Mouse (Mus musculus) testis, postnatal 14 days (tissue): Measurements from ENCODE around the gene Adk.
A peak's percentile ranks its signal among the peaks of the same experiment; 100 is the strongest.

ENCODE experiments used
- DNase-seq: peaks from one replicate; pipeline ENCODE4 v3.0.0; 2021; ENCODE audit warnings: low spot score

Gene Adk

DNA sequence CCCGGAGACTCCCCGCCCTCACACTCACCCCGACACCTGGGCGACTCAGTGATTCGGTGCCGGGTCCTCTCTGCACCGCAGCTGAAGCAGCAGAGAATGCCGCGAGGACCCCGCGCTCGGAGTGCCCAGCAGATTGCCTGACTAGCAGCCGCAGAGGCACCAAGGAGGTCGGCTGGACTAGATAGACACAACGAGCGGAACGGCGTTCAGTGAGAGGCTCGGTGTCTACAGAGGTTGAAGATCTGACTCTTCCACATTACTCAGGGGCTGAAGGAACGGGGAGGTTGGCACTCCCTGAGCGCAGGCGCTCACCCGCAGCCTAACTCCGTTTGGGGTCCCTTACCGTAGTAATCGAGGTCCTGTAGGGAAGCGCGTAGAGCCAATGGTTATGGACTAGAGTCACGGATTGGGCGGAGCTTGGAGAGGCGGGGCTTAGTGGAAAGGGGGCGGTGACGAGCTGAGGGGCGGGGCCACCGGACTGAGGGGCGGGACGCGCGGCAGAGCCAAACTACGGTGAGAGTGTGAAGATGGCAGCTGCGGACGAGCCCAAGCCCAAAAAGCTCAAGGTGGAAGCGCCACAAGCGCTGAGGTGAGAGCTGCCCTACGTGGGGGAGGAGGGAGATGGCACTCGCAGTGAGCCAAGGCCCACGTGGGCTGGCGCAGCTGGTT lies at the start of gene Adk, which contains the start of gene Ap3m1:
Gene Adk (plus strand): TSS at position 463 of the 669 bp plus-strand sequence.
Gene Ap3m1 (minus strand): TSS at position 397 of the 669 bp plus-strand sequence.
- peak; percentile 95 for DNase-seq

DNA sequence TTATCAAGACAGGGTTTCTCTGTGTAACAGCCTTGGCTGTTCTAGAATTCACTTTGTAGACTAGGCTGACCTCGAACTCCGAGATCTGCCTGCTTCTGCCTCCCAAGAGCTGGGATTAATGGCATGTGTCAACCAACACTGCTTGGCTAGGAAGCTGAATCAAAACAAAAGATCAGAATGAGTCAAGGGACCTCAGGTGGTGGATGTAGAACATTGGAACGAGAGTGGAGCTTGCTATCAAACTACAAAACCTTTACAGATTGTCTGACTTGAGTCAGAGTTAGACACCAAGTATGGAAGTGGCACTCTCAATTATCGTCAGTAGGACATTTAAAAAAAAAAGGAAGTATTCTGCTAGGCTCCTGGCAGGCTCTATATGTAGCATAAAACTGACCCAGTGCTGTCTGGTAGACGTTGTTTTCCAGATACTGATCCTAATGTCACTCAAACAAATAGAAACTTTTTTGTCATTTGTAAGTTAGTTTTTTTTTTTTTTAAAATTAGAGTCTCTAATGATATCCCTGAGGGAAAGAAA lies 38.5 kb upstream of the Adk start:
- DNase-seq: no peak

DNA sequence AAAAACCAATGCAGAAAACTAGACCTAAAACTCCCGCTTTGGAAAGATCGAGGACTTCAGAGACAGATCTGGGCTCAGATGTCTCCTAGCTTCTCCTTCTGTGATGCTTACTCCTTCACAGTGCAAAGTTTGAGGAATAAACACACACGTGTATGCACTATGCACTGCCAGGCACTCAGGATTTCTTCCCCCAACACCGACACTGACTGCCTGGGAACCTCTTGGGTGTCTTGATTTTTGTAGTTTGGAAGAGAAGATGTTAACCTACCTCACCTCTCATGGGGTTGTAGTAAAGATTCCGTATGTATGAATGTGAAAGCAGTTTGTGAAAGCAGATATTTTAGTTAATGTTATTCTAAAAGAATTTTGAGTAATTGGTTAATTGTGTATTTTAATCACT lies 34.5 kb upstream of the Adk start:
- no peak for DNase-seq

DNA sequence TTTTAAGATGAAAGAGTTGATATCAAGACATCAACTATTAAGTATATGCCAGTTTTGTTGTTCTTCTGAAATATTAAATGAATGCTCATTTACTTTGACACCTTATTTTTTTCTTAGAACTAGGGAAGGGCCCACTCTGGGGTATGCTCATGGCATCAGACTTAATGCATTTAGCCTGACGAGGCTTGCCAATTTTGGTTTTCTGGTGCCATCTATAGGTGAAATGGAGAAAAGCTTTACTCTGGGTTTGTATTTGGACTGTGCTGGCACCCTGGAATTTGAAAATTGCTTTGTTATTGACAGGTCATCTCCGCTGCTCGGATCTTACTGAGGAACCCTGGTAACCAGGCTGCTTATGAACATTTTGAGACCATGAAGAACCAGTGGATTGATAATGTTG lies 33.4 kb upstream of the Adk start:
- no peak for DNase-seq

DNA sequence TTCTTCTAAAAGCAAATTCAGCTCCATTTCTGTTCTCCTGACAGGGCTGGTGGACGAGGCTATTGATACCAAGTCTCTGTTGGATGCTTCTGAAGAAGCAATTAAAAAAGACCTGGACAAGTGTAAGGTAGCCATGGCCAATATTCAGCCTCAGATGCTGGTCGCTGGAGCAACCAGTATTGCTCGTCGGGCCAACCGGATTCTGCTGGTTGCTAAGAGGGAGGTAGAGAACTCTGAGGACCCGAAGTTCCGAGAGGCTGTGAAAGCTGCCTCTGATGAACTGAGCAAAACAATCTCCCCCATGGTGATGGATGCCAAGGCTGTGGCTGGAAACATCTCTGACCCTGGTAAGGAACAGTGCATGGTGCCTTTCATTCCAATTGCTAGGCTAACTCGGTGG lies 31.9 kb upstream of the Adk start:
- no peak for DNase-seq

DNA sequence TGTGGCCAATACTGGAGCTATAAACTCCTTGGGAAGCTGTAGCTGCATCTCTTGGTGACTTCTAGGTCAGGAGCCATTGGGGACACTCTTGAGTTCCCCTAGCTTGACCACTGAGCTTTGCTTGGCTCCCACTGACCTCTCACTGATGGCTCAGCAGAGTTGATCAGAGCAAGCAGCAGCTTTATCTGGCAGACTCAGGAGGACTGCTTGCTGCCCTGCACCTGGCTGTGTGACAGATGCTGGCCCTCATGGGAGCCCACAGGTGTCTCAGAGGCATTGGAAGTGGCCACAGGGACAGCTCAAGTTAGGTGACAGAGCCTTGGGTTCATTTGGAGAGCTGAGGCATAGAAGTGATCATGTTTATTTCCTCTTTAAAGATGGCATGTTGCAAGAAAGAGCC lies 24.8 kb upstream of the Adk start:
- DNase-seq: no peak

DNA sequence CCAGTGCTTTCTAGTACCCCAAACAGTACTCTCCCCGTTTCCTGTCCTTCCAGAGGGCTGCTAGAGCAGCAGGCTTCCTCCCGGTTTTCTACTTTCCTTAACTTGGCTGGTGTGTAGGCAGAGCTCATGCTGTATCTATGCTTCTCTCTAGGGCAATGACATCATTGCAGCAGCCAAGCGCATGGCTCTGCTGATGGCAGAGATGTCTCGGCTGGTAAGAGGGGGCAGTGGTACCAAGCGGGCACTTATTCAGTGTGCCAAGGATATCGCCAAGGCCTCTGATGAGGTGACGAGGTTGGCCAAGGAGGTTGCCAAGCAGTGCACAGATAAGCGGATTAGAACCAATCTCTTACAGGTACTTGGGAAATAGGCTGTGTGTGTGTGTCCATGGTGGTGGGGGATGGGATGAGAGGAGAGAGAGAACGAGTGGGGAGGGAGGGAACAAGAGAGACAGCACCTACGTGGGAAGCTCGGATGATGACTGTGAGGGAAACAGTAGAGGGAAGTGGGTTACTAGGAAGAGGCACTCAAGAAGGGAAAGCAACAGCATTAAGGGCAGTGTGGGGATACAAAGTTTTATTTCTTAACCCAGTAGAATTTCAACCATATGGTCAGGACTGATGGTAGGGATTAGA lies 23.2 kb upstream of the Adk start:
- DNase-seq: no peak

DNA sequence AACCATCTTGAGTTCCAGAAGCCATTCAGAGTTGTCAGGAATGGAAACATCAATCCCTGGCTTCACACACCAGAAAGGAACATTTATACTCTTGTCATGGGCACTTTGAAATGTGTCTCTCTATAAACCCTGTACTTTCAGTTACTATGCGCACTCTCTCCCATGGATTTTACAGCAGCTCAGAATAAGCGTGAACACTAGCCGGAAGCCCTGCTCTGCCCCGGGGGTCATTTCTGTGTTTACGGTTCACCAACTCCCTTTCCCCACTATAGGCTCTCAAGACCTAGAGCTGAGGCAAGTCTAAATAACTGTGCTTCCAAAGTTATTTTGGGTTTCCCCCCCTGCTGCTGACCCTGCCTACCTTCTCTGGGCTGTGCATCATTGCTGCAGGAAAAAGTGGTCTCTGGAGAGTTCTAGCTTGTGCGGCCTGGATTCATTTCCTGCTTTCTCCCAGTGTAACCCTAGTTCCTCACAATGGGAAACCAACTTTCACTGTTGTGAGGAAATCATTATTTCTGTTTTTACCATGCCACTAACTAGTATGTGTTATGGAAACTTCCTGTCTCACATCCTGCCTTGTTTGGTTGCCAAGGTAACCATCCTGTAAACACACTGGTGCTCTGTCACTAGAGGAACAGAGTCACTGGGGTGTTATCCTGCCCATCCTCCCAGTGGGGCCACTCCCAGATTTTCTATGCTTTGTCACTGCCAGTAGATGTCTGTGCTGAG lies 20.4 kb upstream of the Adk start:
- DNase-seq: no peak

DNA sequence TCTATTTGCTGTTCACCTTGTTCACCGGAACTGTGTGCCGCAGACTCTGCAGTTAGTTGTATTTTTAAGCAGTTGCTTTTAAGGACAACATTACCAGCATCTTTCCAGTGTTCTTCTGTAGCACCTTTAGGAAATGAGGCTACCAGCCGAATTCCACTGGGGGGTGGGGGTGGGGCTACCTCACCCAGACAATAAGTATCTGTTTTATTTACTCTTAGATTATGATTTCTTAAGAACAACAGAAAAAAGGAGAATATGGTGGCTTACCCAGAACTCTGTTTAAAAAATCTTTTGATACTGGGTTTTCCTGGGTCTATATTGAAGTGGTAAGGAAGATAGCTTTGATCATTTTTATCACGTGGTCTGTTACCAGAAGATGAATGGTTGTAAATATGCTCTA lies 18.1 kb upstream of the Adk start:
- no peak for DNase-seq

DNA sequence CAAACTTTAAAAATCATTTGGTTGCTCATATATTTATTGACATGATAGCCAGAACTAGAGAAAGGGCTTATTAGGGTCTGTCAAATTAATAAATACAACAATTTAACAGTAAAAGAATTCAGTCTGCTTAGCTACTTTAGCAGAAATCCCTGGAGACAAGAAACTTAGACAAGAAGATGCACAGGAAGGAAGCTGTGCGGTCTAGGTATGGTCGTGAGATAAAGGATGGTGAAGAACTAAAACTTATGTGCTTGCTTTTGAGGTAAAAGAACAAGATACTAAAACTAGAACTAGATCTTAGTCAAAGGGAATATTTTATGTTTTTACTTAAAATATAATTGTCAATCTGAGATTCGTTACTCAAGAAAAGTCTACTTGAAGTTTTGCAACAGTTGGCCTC lies 17.6 kb upstream of the Adk start:
- DNase-seq: no peak

DNA sequence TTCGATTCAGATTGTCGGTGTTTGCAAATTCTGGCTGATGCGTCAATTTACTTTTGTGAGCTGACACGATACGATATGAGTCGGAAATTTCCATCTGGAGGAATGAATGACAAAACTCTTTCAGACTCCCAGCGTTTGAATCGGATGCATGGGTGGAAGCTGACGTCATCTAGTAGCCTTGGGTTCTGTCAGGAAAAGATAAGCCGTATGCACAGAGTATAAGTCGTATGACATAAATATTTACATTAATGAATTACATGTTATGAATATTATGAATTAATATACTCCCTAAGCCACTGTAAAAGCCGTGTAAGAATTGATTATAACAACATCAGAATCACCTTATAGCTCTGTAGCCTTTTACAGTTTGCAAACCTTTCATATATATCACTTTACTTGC lies 13.3 kb upstream of the Adk start:
- no peak for DNase-seq

DNA sequence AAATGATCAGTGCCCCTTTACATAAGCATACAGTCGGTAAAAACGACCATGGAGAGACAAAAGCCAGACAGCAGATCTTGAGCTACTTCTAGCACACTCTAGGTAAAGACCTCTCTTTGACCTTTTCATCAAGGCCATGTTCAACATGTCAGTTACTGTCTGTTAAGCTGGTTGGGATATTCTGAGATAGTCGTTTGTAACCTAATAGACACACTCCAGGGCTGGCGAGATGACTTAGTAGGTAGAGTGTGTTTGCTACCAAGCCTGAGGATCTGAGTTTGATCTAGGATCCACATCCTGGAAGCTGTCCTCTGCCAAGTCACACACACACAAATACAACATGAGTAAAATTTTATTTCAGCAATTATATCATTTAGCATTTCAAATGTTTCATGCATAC lies 12.8 kb upstream of the Adk start:
- no peak for DNase-seq

DNA sequence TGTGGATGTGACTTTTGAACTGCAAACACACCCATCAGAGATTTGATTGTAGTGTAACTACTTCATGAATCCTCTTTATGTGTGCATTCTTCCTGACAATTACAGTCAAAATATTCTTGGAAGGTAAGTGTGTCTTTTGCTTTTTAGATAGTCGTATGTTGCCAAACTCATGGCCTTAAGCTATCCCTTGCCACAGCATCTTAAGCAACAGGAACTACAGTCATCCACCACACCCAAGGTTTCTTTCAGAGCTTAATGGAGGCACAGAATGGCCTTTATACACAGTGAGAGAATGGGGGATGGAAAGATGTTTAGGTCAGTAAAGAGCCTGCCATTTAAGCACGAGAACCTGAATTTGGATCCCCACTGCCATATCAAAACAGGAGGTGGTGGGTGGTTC lies 4.5 kb upstream of the Adk start:
- DNase-seq: no peak

DNA sequence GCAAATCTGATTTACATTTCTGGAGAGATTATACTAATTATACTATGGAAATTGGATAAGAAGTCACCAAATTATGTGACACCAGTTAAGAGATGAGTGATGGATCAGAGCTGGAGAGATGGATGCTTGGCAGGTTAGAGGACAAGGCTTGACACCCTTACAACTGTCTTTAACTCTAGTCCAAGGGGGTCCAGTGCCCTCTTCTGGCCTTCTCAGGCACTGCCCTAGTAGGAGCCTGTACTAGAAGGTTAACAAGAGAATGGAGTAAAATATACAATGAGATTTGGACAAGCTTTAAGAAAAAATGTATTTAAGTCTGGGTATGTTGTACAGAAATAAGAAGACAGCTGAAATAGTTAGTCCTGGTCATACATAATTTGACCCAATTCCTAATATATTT lies 3.5 kb upstream of the Adk start:
- no peak for DNase-seq

DNA sequence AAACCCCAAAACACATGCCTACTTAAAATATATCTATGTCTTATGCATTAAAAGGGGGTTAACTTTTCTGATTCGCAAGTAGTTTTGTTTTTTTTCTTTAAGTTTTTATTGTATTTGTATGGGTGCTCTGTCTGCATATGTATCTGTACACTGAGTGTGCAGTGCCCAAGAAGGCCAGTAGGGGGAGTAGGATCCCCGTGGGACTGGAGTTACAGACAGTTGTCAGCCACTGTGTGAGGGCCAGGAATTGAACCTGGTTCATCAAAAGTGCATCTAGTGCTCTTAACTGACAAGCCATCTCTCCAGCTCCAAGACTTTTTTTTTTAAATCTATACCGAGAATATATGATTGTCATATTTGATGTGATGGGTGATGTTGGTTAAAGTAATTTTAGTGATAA lies 1.6 kb upstream of the Adk start:
- DNase-seq: peak; percentile 65

DNA sequence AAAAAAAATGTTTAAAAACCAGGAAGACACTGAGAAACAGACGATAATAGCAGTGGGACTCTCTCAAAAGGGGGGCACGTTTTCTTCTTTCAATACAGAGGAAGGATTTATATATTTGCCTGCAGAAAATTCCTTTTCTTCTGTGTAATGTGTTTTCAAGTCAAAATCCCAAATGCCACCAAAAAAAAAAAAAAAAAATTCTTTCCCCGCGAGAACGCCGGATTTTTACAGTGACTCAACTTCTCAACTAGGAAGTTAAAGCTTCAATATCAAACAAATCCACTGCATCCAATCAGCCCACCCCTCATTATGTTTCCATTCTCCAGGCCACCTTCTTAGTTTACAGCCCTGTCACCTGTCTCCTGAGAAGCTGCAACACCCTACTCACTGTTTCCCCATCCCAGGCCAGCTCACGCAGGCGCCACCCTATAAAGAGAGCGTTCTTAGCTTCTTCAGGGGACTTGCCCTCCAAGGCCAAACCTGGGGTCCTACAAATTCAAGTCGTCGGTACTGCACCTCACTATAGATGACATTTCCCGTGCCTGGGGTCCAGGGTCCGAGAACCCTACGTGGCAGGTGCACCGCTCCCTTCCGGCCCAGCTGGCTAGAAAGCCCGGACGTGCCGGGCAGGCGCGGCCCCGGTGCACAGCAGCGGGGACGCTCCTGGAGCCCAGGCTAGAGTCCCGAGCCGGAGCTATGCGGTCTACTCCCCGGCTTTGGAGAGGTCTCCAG lies 828 bp upstream of the Adk start:
- DNase-seq: no peak

DNA sequence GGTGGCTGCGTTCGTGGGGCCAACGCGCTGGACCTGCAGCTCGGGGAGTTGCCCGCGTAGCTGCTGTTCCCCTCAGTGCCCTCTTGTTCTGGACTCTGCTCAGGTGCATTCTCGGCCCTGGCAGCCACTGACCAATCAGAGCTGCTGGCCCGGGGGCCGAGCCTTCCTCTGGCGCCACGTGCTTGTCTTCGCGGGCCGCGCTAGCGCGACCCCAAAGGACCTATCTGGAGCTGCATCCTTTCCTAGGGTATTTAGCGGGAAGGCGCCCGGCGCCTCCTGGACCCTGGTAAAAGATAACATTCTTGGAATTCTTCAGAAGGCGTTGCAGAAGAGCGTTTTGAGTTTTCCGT lies 382 bp downstream of the Adk start:
- DNase-seq: peak; percentile 88

DNA sequence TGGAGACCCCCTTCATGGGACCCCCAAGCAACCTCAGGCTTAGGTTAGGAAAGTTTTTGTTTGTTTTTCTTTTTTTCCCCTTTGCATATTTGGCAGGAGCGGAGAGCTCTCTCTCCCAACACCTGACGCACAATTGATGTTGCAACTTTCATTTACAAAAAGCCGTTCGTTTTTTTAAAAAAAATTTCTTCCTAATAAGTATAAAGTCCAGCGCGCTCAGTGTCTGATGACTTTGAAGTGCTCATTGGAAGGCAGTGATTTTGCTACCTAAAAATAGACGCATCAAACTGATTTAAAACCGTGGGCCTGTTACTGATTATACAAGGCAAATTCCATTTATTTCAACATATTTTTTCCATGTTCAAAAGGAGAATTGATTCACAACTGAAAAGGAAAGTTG lies 777 bp downstream of the Adk start:
- no peak for DNase-seq

DNA sequence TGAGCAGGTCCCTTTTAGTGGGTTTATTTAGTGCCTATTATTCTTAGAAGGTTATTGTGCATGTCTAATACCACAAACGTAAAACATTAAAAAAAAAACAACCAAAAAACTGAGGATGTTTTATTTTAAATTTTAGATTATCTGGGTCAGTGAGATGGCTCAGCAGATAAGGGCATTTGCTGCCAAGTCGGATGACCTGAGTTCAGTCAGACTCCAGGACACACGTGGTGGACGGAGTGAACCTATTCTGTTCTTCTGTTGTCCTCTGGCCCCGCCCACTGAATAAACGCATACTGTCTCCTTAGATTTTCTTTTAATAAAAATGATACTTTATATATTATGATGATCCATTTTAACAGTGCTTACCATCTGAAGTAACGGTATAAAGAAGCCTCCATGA lies 1.2 kb downstream of the Adk start:
- DNase-seq: no peak

DNA sequence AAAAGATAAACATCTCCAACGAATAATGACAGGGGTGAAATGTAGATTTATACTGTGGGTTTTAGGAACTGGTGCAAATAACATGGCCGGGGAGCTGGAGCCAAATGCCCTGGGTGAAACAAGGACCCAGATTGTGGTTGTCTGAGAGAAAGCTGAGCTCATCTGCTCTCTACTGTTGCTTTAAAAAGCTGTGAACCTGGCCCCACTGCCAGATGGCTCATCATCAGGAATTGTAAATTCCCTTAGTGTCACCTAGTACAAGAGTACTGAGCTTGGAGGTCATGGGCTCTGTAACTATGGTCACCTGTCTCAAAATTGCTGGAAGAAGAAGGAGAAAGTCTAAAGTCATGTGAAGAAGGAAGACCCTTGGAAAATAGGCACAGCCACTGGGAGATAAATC lies 6.6 kb downstream of the Adk start:
- DNase-seq: no peak

DNA sequence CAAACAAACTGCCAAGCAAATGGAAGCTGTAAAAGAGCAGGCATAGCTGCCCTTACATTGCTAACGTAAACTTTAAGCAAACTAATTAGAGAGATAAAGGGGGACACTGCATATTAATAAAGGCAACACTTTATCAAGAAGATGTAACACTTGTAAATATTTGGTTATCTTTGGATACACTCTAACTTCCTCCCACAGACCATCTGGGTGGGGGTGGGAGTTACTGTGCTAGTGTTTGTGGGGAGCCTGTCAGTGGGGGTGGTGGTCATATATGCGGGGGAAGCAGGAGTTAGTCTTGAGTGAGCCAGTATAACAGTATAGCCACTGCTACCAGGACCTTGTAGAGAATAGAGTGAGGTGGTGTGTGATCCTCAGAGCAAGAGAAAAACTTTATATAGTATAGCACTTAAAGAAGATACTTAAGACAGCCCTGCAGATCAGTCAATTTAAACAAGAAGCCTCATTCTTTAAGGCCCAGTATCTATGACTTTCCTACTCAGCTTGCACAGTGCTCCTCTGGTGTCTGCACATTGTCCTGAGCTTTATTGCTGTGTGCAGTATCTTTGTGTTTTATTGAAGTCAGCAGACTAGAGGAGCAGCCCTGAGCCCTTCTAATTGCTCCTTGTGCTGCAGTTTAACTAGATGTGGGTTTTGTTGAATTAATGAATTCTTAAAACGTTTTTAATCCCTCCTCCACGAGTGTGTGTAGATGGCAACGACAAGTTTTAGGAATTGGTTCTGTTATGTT lies 10.6 kb downstream of the Adk start:
- peak; percentile 38 for DNase-seq

DNA sequence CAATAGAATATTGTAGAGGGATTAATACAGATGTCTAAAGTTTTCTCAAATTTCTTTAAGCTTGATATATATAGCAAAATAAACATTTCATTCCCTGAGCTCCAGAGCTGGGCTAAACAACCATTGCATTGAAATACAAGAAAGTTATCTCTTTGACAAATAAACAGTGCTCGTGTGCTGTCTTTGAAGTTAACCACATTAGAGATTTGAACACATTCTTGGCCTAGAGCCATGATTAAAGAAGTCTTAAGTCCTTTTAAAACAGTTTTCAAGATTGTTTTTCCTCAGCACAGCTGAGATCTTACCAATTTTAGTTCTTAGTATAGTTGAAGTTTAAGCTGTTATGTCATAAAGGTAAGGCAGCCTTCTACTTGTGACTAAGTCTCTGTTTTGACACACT lies 11.9 kb downstream of the Adk start:
- DNase-seq: no peak
